Mouse (Mus musculus) granulocyte monocyte progenitor cell, adult 5-6 weeks (primary cell): Measurements from ENCODE around the gene Adm2. TPM values are rescaled to one million over a fixed set of nuclear protein-coding genes. Genes with fewer than 3 reads are reported as not detected.

Experiments used
- ATAC-seq: replicated peaks from 2 replicates; pipeline ENCODE4 v1.8.0; 2016; ENCODE audit warnings: mild to moderate bottlenecking, moderate TSS enrichment, inconsistent platforms; ENCODE audit not compliant: poor library complexity, severe bottlenecking
- total RNA-seq, 2 experiments: library from RNA; stranded (forward) in 1 of 2; stranded (reverse) in 1 of 2; fragments of 200-712, 200-1000 nt in 1 of 2; fragments of >200 nt in 1 of 2; fragmentation: Nextera tagmentation in 1 of 2; gene quantifications; 2 replicates each; pipeline ENCODE4 v1.2.3; 2014 to 2017

Adm2 gene
- total RNA-seq, 2 experiments from 2014 or later = not detected

DNA sequence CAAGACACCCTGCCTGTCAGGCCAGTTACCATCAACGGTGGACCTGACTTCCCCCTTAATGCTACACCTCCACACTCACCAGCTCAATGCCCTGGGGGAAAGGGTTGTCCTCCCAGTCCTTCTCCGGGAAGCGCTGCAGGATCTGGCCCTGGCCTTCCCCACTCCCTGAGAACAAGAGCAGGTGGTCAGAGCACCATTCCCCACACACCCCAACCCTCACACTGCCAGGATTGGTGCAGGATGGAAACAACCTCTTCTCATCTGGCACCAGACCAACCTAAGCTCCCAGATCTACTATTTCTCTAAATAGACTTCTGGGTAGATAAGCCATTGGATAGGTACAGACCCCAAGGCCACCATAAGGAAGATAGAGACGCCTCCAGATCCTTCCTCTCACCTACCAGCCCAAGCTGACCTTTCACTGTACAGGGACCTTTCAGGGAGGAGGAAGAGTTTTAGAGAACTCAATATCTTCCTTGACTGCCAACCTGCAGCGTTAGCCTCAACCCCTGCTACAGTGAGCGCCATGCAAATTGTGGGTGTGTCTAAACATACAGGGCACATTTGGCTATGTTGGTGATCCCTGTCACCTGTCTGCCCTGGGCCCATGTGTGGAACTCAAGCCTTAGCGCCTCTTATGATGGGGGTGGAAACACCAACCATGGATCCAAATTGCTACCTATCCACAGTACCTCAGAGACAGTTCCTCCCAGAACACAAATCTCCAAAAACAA lies 13.9 kb upstream of the Adm2 start:
- ATAC-seq = no peak

- peak; percentile 66 for ATAC-seq
These were observed 12.5 kb upstream of the Adm2 start for GRCm38 (mm10) chr15:89309962-89310498.

- ATAC-seq = no peak
These were observed 9.2 kb upstream of the Adm2 start for GRCm38 (mm10) chr15:89313359-89313758.

- no peak for ATAC-seq
These were observed 8.4 kb upstream of the Adm2 start for GRCm38 (mm10) chr15:89314107-89314506.

- ATAC-seq = 0 out of 2 replicates have a peak, but pooled peaks have one; percentile 8
These were observed 7.9 kb upstream of the Adm2 start for GRCm38 (mm10) chr15:89314511-89315189.

DNA sequence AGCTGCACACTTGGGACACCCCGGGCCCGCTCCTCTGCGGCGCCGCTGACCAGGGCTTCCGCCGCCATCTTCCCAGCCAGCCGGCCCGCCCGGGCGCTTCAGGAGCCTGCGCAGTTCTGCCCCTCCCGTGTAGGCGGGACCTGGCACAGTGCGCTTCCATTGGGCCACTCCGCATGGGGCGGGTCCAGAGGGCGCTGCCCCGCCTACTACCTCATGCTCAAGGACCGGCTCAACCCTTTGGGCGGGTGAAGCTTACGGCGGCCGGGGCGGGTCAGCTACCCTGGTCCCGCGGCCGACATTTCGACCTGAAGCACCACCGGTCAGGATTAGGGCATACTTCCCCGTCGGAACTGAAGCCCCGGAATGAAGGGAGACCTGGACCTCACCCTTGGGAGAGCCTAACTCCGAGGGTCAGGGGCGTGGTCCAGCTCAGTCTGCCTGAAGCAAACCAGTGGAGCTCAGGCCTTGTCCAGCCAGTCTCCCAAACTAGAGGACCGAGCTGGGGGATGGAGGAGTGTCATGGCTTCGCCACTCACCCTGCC lies 7.3 kb upstream of the Adm2 start, which contains the start of gene Sbf1:
Gene Sbf1 (minus strand): TSS at position 122 of the 542 bp plus-strand sequence.
- peak; percentile 94 for ATAC-seq

DNA sequence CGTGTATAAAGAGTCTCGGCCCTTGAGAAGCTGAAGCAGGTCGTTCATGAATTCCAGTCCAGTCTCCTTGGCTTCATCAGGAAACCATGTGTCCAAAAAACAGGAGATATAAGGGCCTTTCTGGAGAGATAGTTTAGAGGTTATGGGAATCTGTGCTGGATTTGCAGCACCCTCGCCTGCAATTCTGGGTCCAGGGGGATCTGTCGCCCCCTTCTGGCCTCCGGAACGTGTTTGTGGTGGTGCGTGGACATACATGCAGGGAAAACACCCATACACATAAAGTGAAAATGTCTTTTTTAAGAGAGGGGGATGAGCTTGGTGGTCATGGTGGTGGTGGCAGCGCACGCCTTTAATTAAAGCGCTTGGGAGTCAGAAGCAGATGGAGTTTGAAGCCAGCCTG lies 6.4 kb upstream of the Adm2 start:
- no peak for ATAC-seq

DNA sequence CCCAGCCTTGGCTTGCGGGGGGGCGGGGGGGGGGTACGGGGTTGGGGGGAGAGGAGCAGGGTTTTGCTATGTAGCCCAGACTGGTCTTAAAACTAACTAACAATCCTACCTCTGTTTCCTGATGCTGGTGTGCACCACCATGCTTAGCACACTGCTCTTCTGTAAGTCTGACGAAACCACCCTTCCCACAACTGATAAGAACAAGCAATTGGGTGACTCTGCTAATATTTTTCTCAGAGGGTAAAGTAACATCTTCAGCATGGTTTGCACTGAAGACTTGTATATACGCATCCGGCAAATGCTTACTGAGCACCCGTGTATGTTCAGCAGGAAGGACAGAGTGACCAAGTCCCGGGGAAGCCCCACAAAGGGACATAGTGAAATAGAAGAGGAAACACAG lies 1.3 kb upstream of the Adm2 start:
- peak; percentile 41 for ATAC-seq

- ATAC-seq = peak; percentile 56; the same call in 1 of the 2 replicates
These were observed 1.1 kb downstream of the Adm2 start for GRCm38 (mm10) chr15:89323656-89324055.

DNA sequence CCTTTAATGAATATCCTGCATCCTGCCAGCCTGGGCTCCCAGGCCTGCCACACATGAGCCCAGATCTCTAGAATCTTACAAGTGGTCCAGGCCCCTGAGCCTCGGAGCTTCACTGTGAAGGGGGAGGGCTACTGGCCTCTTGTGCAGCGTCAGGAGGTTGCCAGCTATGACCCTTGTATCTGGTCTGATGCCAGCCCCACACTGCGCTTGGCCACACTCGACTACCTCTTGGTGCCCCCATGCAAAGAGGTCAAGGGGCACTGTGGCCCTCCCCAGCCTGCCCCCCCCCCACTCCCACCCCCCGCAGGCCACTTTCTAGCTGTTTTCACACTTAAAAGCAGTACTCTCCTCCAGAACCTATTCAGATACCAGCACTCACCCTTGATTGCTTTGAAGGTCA lies 3.9 kb downstream of the Adm2 start:
- ATAC-seq = no peak

DNA sequence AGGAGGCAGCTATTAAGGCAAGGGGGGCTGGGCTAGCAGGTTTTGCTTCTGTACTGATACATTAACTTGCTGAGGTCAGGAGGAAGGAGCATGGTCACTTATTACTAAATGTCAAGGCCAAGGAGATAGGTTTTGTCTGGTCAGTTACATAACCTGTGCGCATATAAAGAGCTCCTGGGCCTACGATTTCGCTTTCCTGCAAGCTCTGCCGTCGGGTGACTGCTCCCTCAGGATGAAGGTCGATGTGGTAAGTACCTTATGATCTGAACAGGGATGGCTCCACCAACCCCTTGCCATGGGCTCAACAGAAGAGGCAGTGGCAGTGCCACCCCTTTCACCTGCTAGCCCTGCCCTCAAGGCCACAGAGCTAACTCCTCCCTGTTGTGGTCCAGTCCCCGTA lies 11.8 kb downstream of the Adm2 start, which contains the start of gene Miox:
Gene Miox (plus strand): TSS at position 128 of the 400 bp plus-strand sequence.
- no peak for ATAC-seq

GRCm38 (mm10) chr15:89334774-89335537 lies 12.4 kb downstream of the Adm2 start:
- ATAC-seq = no peak

GRCm38 (mm10) chr15:89336422-89336821 lies 13.9 kb downstream of the Adm2 start:
- ATAC-seq = no peak

- ATAC-seq = peak; percentile 82
These were observed 17.2 kb downstream of the Adm2 start for GRCm38 (mm10) chr15:89339696-89340095.

GRCm38 (mm10) chr15:89340136-89340535 lies 17.6 kb downstream of the Adm2 start:
- peak; percentile 86 for ATAC-seq

DNA sequence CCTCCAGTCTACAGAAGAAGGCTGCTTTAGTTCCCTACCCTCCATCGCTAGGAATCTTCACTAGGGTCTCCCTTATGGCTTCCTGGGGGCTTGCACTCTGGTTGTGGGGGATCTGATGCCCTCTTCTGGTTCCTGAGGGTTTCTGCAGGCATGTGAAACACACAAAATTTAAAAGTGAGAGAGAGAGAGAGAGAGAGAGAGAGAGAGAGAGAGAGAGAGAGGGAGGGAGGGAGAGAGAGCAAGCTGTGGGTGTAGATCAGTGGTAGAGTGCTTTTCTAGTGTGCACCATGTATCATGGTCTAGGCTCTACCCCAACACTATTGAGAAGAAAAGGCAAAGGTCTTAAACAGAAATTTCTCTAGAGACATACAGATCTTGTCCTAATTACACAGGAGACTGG lies 19.2 kb downstream of the Adm2 start:
- ATAC-seq = no peak

DNA sequence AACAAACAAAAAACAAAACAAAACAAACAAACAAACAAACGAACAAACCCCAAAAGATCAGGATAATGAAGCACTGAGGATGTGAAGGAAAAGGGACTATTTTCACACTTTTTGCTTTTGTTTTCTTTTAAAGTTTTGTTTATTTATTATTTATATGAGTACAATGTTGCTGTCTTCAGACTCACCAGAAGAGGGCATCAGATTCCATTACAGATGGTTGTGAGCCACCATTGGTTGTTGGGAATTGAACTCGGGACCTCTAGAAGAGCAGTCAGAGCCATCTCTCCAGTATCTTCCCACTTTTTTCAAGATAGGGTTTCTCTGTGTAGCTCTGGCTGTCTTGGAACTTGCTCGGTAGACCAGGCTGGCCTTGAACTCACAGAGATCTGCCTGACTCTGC lies 20.8 kb downstream of the Adm2 start:
- no peak for ATAC-seq

GRCm38 (mm10) chr15:89350447-89350846 lies 27.9 kb downstream of the Adm2 start:
- ATAC-seq = no peak

- ATAC-seq = no peak
These were observed 28.8 kb downstream of the Adm2 start for GRCm38 (mm10) chr15:89351302-89351701.

GRCm38 (mm10) chr15:89352054-89352453 lies 29.5 kb downstream of the Adm2 start:
- ATAC-seq = no peak
